Mouse (Mus musculus): ENCODE measurements around the gene Galns. TPM values are rescaled to one million over a fixed set of nuclear protein-coding genes. Genes with fewer than 3 reads are reported as not detected.
A peak's percentile ranks its signal among the peaks of the same experiment; 100 is the strongest.

The Galns gene
- polyA plus RNA-seq, 1 experiment = 17.6 TPM

- no peaks in the 10 kb centered on the region for H3K79me2 ChIP-seq (ENCODE audit: control insufficient read depth, insufficient read depth)
- H3K36me3 ChIP-seq (ENCODE audit: control insufficient read depth, insufficient read depth) = no peaks in the 10 kb centered on the region
- H3ac ChIP-seq (ENCODE audit: control insufficient read depth, insufficient read length) = no peak overlapping the region
- H3K4me2 ChIP-seq (ENCODE audit: low read depth) = no peak overlapping the region
- TF ChIP-seq POLR2A (IDR thresholded peaks at IDR 0.05; ENCODE audit: insufficient read length, low read depth) = no peak
- TF ChIP-seq REST (IDR thresholded peaks at IDR 0.05; ENCODE audit: insufficient read depth, insufficient read length) = no peak
- no peak for TF ChIP-seq MYOD1 (IDR thresholded peaks at IDR 0.05; ENCODE audit: control insufficient read depth in 1 of 3, insufficient read length in 2 of 3, low read depth in 2 of 3)
- no peak for TF ChIP-seq POLR2AphosphoS2 (IDR thresholded peaks at IDR 0.05; ENCODE audit: insufficient read length, low read depth)
- no peak for TF ChIP-seq CEBPB (IDR thresholded peaks at IDR 0.05; ENCODE audit: insufficient read depth, poor library complexity, severe bottlenecking)
- peaks cover 5% of the 10 kb centered on the region for H3K27me3 ChIP-seq (ENCODE audit: control insufficient read depth, insufficient read depth, insufficient read length)
- H3K4me3 ChIP-seq = no peak overlapping the region
These were observed 5.1 kb upstream of the Galns start for GRCm38 (mm10) chr8:122616181-122616905.

GRCm38 (mm10) chr8:122610612-122611277, 518 bp downstream of the Galns start:
- H3K27me3 ChIP-seq (ENCODE audit: control insufficient read depth, insufficient read depth, insufficient read length) = no peaks in the 10 kb centered on the region
- H3K79me2 ChIP-seq (ENCODE audit: control insufficient read depth, insufficient read depth) = no peaks in the 10 kb centered on the region
- peak overlapping the region; percentile 55 for H3ac ChIP-seq (ENCODE audit: control insufficient read depth, insufficient read length)
- H3K4me3 ChIP-seq = peak overlapping the region; percentile 56
- TF ChIP-seq MAX (IDR thresholded peaks at IDR 0.05; ENCODE audit: low read depth) (no peak), E2F4 (IDR thresholded peaks at IDR 0.05; ENCODE audit: insufficient read depth) (no peak), MYOG (IDR thresholded peaks at IDR 0.05; ENCODE audit: control insufficient read depth in 1 of 3, insufficient read depth in 1 of 3, insufficient read length in 2 of 3, low read depth in 2 of 3) (peak in 1 of 3 experiments; percentile 57), MYOD1 (IDR thresholded peaks at IDR 0.05; ENCODE audit: control insufficient read depth in 1 of 3, insufficient read length in 2 of 3, low read depth in 2 of 3) (peak in 2 of 3 experiments; percentile 49 to 77)
- peak overlapping the region; percentile 93 for H3K4me2 ChIP-seq (ENCODE audit: low read depth)
- no peaks in the 10 kb centered on the region for H3K36me3 ChIP-seq (ENCODE audit: control insufficient read depth, insufficient read depth)

GRCm38 (mm10) chr8:122610209-122610608, 1.1 kb downstream of the Galns start:
- no peaks in the 10 kb centered on the region for H3K36me3 ChIP-seq (ENCODE audit: control insufficient read depth, insufficient read depth)
- H3K4me2 ChIP-seq (ENCODE audit: low read depth) = peak overlapping the region; percentile 93
- peak overlapping the region; percentile 55 for H3ac ChIP-seq (ENCODE audit: control insufficient read depth, insufficient read length)
- H3K79me2 ChIP-seq (ENCODE audit: control insufficient read depth, insufficient read depth) = no peaks in the 10 kb centered on the region
- TF ChIP-seq POLR2A (IDR thresholded peaks at IDR 0.05; ENCODE audit: insufficient read length, low read depth) (no peak), TCF3 (IDR thresholded peaks at IDR 0.05; ENCODE audit: insufficient read length, low read depth) (no peak), MYOG (IDR thresholded peaks at IDR 0.05; ENCODE audit: control insufficient read depth in 1 of 3, insufficient read depth in 1 of 3, insufficient read length in 2 of 3, low read depth in 2 of 3) (no peak), SRF (IDR thresholded peaks at IDR 0.05; ENCODE audit: control insufficient read depth, insufficient read length, low read depth) (no peak), REST (IDR thresholded peaks at IDR 0.05; ENCODE audit: insufficient read depth, insufficient read length) (no peak), E2F4 (IDR thresholded peaks at IDR 0.05; ENCODE audit: insufficient read depth) (no peak), MYOD1 (IDR thresholded peaks at IDR 0.05; ENCODE audit: control insufficient read depth in 1 of 3, insufficient read length in 2 of 3, low read depth in 2 of 3) (no peak), USF1 (IDR thresholded peaks at IDR 0.05; ENCODE audit: low read depth) (no peak), POLR2AphosphoS2 (IDR thresholded peaks at IDR 0.05; ENCODE audit: insufficient read length, low read depth) (no peak), MAX (IDR thresholded peaks at IDR 0.05; ENCODE audit: low read depth) (no peak), TCF12 (IDR thresholded peaks at IDR 0.05; ENCODE audit: insufficient read depth, poor library complexity, severe bottlenecking) (no peak), CEBPB (IDR thresholded peaks at IDR 0.05; ENCODE audit: insufficient read depth, poor library complexity, severe bottlenecking) (no peak)
- H3K4me3 ChIP-seq = peak overlapping the region; percentile 56
- H3K27me3 ChIP-seq (ENCODE audit: control insufficient read depth, insufficient read depth, insufficient read length) = no peaks in the 10 kb centered on the region

GRCm38 (mm10) chr8:122606810-122607209, 4.5 kb downstream of the Galns start:
- Histone ChIP-seq H3K4me2 (ENCODE audit: low read depth) (no peak overlapping the region), H3K27me3 (ENCODE audit: control insufficient read depth, insufficient read depth, insufficient read length) (no peaks in the 10 kb centered on the region), H3ac (ENCODE audit: control insufficient read depth, insufficient read length) (no peak overlapping the region), H3K4me3 (no peak overlapping the region), H3K36me3 (ENCODE audit: control insufficient read depth, insufficient read depth) (no peaks in the 10 kb centered on the region), H3K79me2 (ENCODE audit: control insufficient read depth, insufficient read depth) (no peaks in the 10 kb centered on the region)
- TF ChIP-seq REST (IDR thresholded peaks at IDR 0.05; ENCODE audit: insufficient read depth, insufficient read length) (no peak), POLR2A (IDR thresholded peaks at IDR 0.05; ENCODE audit: insufficient read length, low read depth) (no peak)

- no peaks in the 10 kb centered on the region for H3K27me3 ChIP-seq (ENCODE audit: control insufficient read depth, insufficient read depth, insufficient read length)
- no peak overlapping the region for H3K4me2 ChIP-seq (ENCODE audit: low read depth)
- no peak for TF ChIP-seq MYOD1 (IDR thresholded peaks at IDR 0.05; ENCODE audit: control insufficient read depth in 1 of 3, insufficient read length in 2 of 3, low read depth in 2 of 3)
- no peak for TF ChIP-seq USF1 (IDR thresholded peaks at IDR 0.05; ENCODE audit: low read depth)
- TF ChIP-seq TCF12 (IDR thresholded peaks at IDR 0.05; ENCODE audit: insufficient read depth, poor library complexity, severe bottlenecking) = no peak
- no peak for TF ChIP-seq MYOG (IDR thresholded peaks at IDR 0.05; ENCODE audit: control insufficient read depth in 1 of 3, insufficient read depth in 1 of 3, insufficient read length in 2 of 3, low read depth in 2 of 3)
- no peak for TF ChIP-seq MAX (IDR thresholded peaks at IDR 0.05; ENCODE audit: low read depth)
- no peak for TF ChIP-seq TCF3 (IDR thresholded peaks at IDR 0.05; ENCODE audit: insufficient read length, low read depth)
- TF ChIP-seq POLR2A (IDR thresholded peaks at IDR 0.05; ENCODE audit: insufficient read length, low read depth) = no peak
- no peak for TF ChIP-seq E2F4 (IDR thresholded peaks at IDR 0.05; ENCODE audit: insufficient read depth)
- no peak for TF ChIP-seq REST (IDR thresholded peaks at IDR 0.05; ENCODE audit: insufficient read depth, insufficient read length)
- no peak for TF ChIP-seq SRF (IDR thresholded peaks at IDR 0.05; ENCODE audit: control insufficient read depth, insufficient read length, low read depth)
- TF ChIP-seq CEBPB (IDR thresholded peaks at IDR 0.05; ENCODE audit: insufficient read depth, poor library complexity, severe bottlenecking) = no peak
- no peak for TF ChIP-seq POLR2AphosphoS2 (IDR thresholded peaks at IDR 0.05; ENCODE audit: insufficient read length, low read depth)
- H3K79me2 ChIP-seq (ENCODE audit: control insufficient read depth, insufficient read depth) = no peaks in the 10 kb centered on the region
- H3ac ChIP-seq (ENCODE audit: control insufficient read depth, insufficient read length) = no peak overlapping the region
- no peak overlapping the region for H3K4me3 ChIP-seq
- H3K36me3 ChIP-seq (ENCODE audit: control insufficient read depth, insufficient read depth) = no peaks in the 10 kb centered on the region
These were observed 5.9 kb downstream of the Galns start for GRCm38 (mm10) chr8:122605367-122605766.

Measured in myocyte (in vitro differentiated cells).